Mouse (Mus musculus) midbrain, embryonic 12.5 days (tissue): Measurements from ENCODE around the gene Zfp865. TPM values are rescaled to one million over a fixed set of nuclear protein-coding genes. Genes with fewer than 3 reads are reported as not detected.

Source experiments
- ATAC-seq: fragments of 200-750 bp; cut with Nextera tagmentation; 2 replicates; pipeline ENCODE4 v1.8.0; 2017; ENCODE audit warnings: low read depth, moderate TSS enrichment, moderate library complexity; ENCODE audit not compliant: low FRiP score
- H3K27ac ChIP-seq: fragments of 300-500 bp; sonication (generic); replicated peaks from 2 replicates; pipeline ENCODE4 v1.5.1; 2016; ENCODE audit warnings: mild to moderate bottlenecking
- H3K27me3 ChIP-seq: fragments of 300-500 bp; sonication (generic); 2 replicates; pipeline ENCODE4 v1.6.1; 2016; ENCODE audit warnings: mild to moderate bottlenecking
- H3K36me3 ChIP-seq: fragments of 300-500 bp; sonication (generic); 2 replicates; pipeline ENCODE4 v1.6.1; 2016
- H3K4me1 ChIP-seq: fragments of 300-500 bp; sonication (generic); 2 replicates; pipeline ENCODE4 v1.6.1; 2016
- H3K4me2 ChIP-seq: fragments of 300-500 bp; sonication (generic); replicated peaks from 2 replicates; pipeline ENCODE4 v1.6.1; 2016; ENCODE audit warnings: mild to moderate bottlenecking, moderate library complexity
- H3K4me3 ChIP-seq: fragments of 300-500 bp; sonication (generic); 2 replicates; pipeline ENCODE4 v1.5.1; 2016; ENCODE audit warnings: mild to moderate bottlenecking
- H3K9ac ChIP-seq: fragments of 300-500 bp; sonication (generic); replicated peaks from 2 replicates; pipeline ENCODE4 v1.6.1; 2016; ENCODE audit warnings: mild to moderate bottlenecking, moderate library complexity
- H3K9me3 ChIP-seq: fragments of 300-500 bp; sonication (generic); 2 replicates; pipeline ENCODE4 v1.6.1; 2016; ENCODE audit warnings: mild to moderate bottlenecking
- WGBS: fragments of 180-500 bp; shearing (Covaris S2); methylation state at CpG from one replicate; pipeline ENCODE4 v1.1.7; 2016; 5-methylcytosine and 5-hydroxymethylcytosine counted together
- polyA plus RNA-seq: library from polyadenylated mRNA; unstranded; fragments of >200 nt; fragmentation: Nextera tagmentation; extraction: Ambion mirVana; gene quantifications from 2 replicates; pipeline ENCODE4 v1.2.1, GENCODE M21; 2016

The Zfp865 gene
- 7.6 and 7.9 TPM in 2 replicates for polyA plus RNA-seq

GRCm38 (mm10) chr7:5020000-5020681 lies at the start of gene Zfp865, which contains the start of gene Ccdc106:
TSS of gene Zfp865 (plus strand) at chr7:5020376.
TSS of gene Ccdc106 (plus strand) at chr7:5020553.
- H3K4me2 ChIP-seq = peak within 1 kb of the TSS; percentile 86
- H3K4me1 ChIP-seq = peaks cover 23% of the 10 kb centered on the region
- WGBS = 1% methylated on average over 39 of the region's 49 CpGs
- ATAC-seq = peak; percentile 91
- H3K4me3 ChIP-seq = peak within 1 kb of the TSS; percentile 93
- no peaks in the 10 kb centered on the region for H3K9me3 ChIP-seq
- peak within 1 kb of the TSS; percentile 94 for H3K9ac ChIP-seq
- H3K27ac ChIP-seq = peak within 1 kb of the TSS; percentile 94
- H3K27me3 ChIP-seq = no peaks in the 10 kb centered on the region
- H3K36me3 ChIP-seq = peaks cover 36% of the 10 kb centered on the region

GRCm38 (mm10) chr7:4971068-4971467 lies 49.1 kb upstream of the Zfp865 start, which contains the start of gene Sbk3:
TSS of gene Sbk3 (minus strand) at chr7:4971168.
- no peak for ATAC-seq
- H3K4me1 ChIP-seq = 0 out of 2 replicates have a peak, but pooled peaks cover 4% of the 10 kb centered on the region
- 44% methylated on average over 6 of the region's 6 CpGs for WGBS
- no peaks in the 10 kb centered on the region for H3K9me3 ChIP-seq
- no peak within 1 kb of the TSS for H3K4me3 ChIP-seq
- no peak within 1 kb of the TSS for H3K4me2 ChIP-seq
- no peaks in the 10 kb centered on the region for H3K36me3 ChIP-seq
- no peak within 1 kb of the TSS; the same call in 1 of the 2 replicates for H3K9ac ChIP-seq
- H3K27me3 ChIP-seq = 0 out of 2 replicates have a peak, but pooled peaks cover 3% of the 10 kb centered on the region
- H3K27ac ChIP-seq = no peak within 1 kb of the TSS

GRCm38 (mm10) chr7:4971710-4972109 lies 48.5 kb upstream of the Zfp865 start:
- H3K27me3 ChIP-seq = 0 out of 2 replicates have a peak, but pooled peaks cover 3% of the 10 kb centered on the region
- no peak overlapping the region for H3K9ac ChIP-seq
- no peak for ATAC-seq
- H3K4me1 ChIP-seq = 0 out of 2 replicates have a peak, but pooled peaks cover 4% of the 10 kb centered on the region
- H3K4me2 ChIP-seq = no peak overlapping the region
- no peak overlapping the region for H3K4me3 ChIP-seq
- H3K36me3 ChIP-seq = no peaks in the 10 kb centered on the region
- H3K9me3 ChIP-seq = no peaks in the 10 kb centered on the region
- 28% methylated on average over 7 of the region's 7 CpGs for WGBS
- no peak overlapping the region for H3K27ac ChIP-seq

- Histone ChIP-seq H3K9ac (no peak overlapping the region), H3K27ac (no peak overlapping the region), H3K4me1 (0 out of 2 replicates have a peak, but pooled peaks cover 4% of the 10 kb centered on the region), H3K4me2 (no peak overlapping the region), H3K4me3 (no peak overlapping the region), H3K9me3 (no peaks in the 10 kb centered on the region; the same call in 1 of the 2 replicates), H3K27me3 (0 out of 2 replicates have a peak, but pooled peaks cover 3% of the 10 kb centered on the region), H3K36me3 (no peaks in the 10 kb centered on the region)
- 82% methylated on average over 18 of the region's 18 CpGs for WGBS
- ATAC-seq = no peak
Measured at GRCm38 (mm10) chr7:4972321-4973047, 47.7 kb upstream of the Zfp865 start.

- Histone ChIP-seq H3K36me3 (no peaks in the 10 kb centered on the region), H3K27me3 (no peaks in the 10 kb centered on the region), H3K9me3 (no peaks in the 10 kb centered on the region; the same call in 1 of the 2 replicates), H3K27ac (no peak overlapping the region), H3K9ac (no peak overlapping the region), H3K4me3 (no peak overlapping the region), H3K4me1 (0 out of 2 replicates have a peak, but pooled peaks cover 4% of the 10 kb centered on the region), H3K4me2 (no peak overlapping the region)
- ATAC-seq = no peak
- 60% methylated on average over 4 of the region's 4 CpGs for whole genome bisulfite sequencing
Measured at GRCm38 (mm10) chr7:4975455-4975854, 44.7 kb upstream of the Zfp865 start.

GRCm38 (mm10) chr7:4976832-4977231 lies 43.3 kb upstream of the Zfp865 start:
- 91% methylated on average over 7 of the region's 7 CpGs for WGBS
- H3K4me2 ChIP-seq = no peak overlapping the region
- no peak overlapping the region for H3K4me3 ChIP-seq
- H3K27me3 ChIP-seq = no peaks in the 10 kb centered on the region
- H3K36me3 ChIP-seq = no peaks in the 10 kb centered on the region
- no peak overlapping the region for H3K9ac ChIP-seq
- H3K9me3 ChIP-seq = no peaks in the 10 kb centered on the region; the same call in 1 of the 2 replicates
- no peaks in the 10 kb centered on the region for H3K4me1 ChIP-seq
- ATAC-seq = no peak
- H3K27ac ChIP-seq = no peak overlapping the region

- H3K4me1 ChIP-seq = no peaks in the 10 kb centered on the region
- no peak overlapping the region for H3K4me2 ChIP-seq
- H3K27me3 ChIP-seq = peaks cover 3% of the 10 kb centered on the region; the same call in 1 of the 2 replicates
- H3K27ac ChIP-seq = no peak overlapping the region
- H3K4me3 ChIP-seq = no peak overlapping the region
- H3K9me3 ChIP-seq = 0 out of 2 replicates have a peak, but pooled peaks cover 3% of the 10 kb centered on the region
- ATAC-seq = no peak; the same call in 1 of the 2 replicates
- peaks cover 27% of the 10 kb centered on the region for H3K36me3 ChIP-seq
- WGBS = 59% methylated on average over 2 of the region's 2 CpGs
- no peak overlapping the region for H3K9ac ChIP-seq
Measured at GRCm38 (mm10) chr7:4988250-4988649, 31.9 kb upstream of the Zfp865 start.

- H3K9ac ChIP-seq = peak overlapping the region; percentile 93; the same call in 1 of the 2 replicates
- peaks cover 23% of the 10 kb centered on the region for H3K27me3 ChIP-seq
- peak overlapping the region; percentile 84 for H3K4me2 ChIP-seq
- H3K4me3 ChIP-seq = peak overlapping the region; percentile 84
- WGBS = 34% methylated on average over 55 of the region's 55 CpGs
- peaks cover 40% of the 10 kb centered on the region for H3K36me3 ChIP-seq
- peaks cover 28% of the 10 kb centered on the region for H3K4me1 ChIP-seq
- H3K27ac ChIP-seq = no peak overlapping the region
- ATAC-seq = no peak
- H3K9me3 ChIP-seq = 0 out of 2 replicates have a peak, but pooled peaks cover 3% of the 10 kb centered on the region
Measured at GRCm38 (mm10) chr7:4993347-4993998, 26.7 kb upstream of the Zfp865 start.

- H3K4me2 ChIP-seq = peak overlapping the region; percentile 84
- peak overlapping the region; percentile 84 for H3K4me3 ChIP-seq
- 53% methylated on average over 59 of the region's 59 CpGs for WGBS
- H3K36me3 ChIP-seq = peaks cover 40% of the 10 kb centered on the region
- 0 out of 2 replicates have a peak, but pooled peaks cover 3% of the 10 kb centered on the region for H3K9me3 ChIP-seq
- peak overlapping the region; percentile 93; the same call in 1 of the 2 replicates for H3K9ac ChIP-seq
- ATAC-seq = no peak
- no peak overlapping the region for H3K27ac ChIP-seq
- peaks cover 28% of the 10 kb centered on the region for H3K4me1 ChIP-seq
- peaks cover 23% of the 10 kb centered on the region for H3K27me3 ChIP-seq
Measured at GRCm38 (mm10) chr7:4993999-4994788, 26.0 kb upstream of the Zfp865 start.

GRCm38 (mm10) chr7:4995268-4996002 lies 24.7 kb upstream of the Zfp865 start:
- H3K4me3 ChIP-seq = peak overlapping the region; percentile 84
- peak; percentile 20 for ATAC-seq
- H3K4me1 ChIP-seq = peaks cover 28% of the 10 kb centered on the region
- H3K9me3 ChIP-seq = 0 out of 2 replicates have a peak, but pooled peaks cover 3% of the 10 kb centered on the region
- peak overlapping the region; percentile 84 for H3K4me2 ChIP-seq
- WGBS = 5% methylated on average over 19 of the region's 19 CpGs
- peak overlapping the region; percentile 93 for H3K9ac ChIP-seq
- peak overlapping the region; percentile 74 for H3K27ac ChIP-seq
- H3K27me3 ChIP-seq = peaks cover 23% of the 10 kb centered on the region
- H3K36me3 ChIP-seq = peaks cover 40% of the 10 kb centered on the region
